Mouse (Mus musculus) left cerebral cortex, adult 9 months (tissue): ENCODE results near the gene Tedc2.
A peak's percentile ranks its signal among the peaks of the same experiment; 100 is the strongest.

ENCODE experiments used
- DNase-seq, 2 experiments: peaks; one replicate each; pipeline ENCODE4 v3.0.0; 2022; ENCODE audit warnings: low spot score in 2 of 2

Gene Tedc2

DNA sequence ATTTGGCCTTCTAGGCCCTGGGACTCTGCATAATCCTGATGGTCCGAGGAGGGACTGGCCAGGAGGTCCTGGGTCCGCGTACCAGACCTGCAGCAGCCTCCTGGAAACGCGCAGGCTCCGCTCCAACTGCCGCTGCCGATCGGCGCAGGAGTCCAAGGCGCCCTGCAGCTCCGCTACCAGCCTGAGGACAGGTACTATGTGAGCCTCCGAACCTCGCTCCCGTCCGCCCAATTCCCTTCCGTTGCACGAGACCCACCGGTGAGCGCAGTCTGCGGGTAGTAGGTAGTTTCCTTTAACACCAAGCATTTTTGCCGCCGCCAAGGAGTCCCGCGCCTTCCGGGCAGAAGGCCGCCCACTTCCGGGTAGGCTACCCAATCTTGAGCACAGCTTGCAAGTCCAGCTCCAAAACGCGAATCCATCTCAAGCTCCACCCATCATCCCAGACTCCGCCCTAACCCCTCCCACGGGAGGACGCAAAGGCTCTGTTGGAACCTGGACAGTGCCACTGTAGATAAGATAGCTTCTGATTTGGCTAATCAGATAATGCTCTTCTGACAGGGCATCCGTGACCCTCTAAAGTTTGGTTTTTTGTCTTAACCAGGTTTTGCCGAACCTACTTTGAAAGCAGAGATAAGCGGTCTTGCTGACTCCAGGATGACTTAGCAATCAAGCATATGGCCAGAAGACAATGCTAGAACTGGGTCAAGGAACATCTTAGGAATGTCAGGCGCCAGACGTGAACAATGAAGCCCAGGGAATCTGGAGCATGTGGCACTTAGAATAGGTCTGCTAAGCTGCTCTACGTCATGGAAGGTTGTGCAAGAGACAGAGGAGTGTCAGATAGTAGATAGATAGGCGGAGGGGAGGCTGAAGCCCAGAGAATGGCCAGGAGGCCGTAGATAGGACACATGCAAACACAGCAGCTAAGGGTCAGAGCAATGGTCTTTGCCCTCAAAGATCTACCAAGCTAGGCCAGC is at the start of gene Tedc2:
Gene Tedc2 (minus strand): TSS at position 417 of the 977 bp plus-strand sequence.
- DNase-seq = peak; percentile 90 to 95

DNA sequence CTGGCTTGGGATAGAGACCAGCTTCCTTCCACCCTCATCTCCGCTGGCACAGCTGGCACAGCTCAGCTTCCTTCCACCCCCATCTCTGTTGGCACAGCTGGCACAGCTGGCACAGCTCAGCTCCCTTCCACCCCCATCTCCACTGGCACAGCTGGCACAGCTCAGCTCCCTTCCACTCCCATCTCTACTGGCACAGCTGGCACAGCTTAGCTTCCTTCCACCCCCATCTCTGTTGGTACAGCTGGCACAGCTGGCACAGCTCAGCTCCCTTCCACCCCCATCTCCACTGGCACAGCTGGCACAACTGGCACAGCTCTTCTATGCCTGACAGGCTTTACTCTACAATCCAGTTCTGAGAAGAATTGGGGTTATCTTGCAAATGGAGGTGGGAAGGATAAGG is 46.5 kb upstream of the Tedc2 start:
- no peak for DNase-seq

DNA sequence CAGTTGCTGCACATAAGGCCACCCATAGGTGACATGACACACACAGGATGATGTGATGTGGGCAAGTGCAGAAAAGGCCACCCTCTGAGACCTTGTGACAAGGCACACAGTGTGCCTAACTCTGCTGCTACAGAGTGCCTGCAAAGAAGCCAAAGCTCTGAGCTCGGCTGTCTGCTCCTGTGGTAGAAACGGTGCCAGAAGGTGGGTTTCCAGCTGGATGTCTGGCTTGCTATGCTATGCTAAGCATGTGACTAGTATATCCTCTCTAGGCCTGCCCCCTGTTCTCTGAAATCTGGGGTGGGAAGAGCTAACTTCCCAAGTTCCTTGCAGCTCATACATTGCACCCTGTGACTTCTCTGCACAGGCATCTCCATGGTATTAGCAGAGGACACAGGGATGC is 44.1 kb upstream of the Tedc2 start:
- no peak for DNase-seq

DNA sequence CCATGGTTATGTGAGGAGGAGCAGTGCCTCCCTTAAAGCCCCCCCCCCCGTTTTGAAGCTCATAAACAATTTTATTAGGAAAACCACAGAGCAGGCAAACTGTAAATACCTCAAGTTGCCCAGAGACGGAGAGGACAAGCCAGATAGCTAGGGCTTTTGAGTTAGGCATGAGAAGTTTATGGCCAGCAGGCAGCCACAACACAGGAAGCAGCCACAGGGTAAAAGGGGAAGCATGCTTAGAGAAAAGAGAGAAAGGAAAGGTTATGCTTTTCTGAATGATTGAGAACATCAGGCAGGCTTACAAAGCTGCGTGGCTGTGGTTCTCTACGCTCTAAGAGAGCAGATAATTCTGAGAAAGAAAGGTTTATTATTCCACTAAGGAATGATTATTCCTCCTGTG is 39.9 kb upstream of the Tedc2 start:
- DNase-seq = no peak

DNA sequence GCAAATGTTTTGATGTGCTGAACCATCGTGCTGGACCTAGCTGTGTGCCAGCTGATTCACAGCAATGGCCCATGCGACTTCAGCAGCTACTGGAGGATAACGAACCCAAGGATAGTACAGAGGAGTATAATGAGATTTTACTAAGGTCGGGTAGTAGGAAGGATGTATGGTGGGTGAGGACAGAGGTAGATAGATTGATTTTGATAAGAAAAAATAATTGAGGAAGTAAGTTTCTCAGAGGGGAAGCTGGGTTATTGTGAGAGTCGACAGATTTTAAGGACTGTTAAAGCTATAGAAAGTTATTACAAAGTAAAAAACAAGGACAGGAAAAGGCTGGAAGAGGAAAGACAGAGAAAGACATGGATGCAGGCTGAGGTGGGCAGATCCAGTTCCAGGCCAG is 39.1 kb upstream of the Tedc2 start:
- DNase-seq = no peak

DNA sequence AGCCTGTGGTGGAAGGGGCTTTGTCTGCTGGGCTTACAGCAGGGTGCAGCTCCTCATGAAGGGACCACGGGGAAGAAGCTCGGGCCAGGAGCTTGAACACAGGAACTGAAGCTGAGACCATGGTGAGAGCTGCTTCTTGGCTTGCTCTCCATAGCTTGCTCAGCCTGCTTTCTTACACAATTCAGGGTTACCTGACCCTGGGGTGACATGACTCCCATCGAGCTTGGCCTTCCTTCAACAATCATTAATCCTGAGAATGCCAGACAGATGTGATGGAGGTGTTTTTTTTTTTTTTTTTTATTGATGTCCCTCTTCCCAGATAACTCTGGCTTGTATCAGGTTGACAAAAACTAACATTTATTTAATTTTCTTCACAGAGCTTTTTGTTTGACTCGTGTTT is 38.3 kb upstream of the Tedc2 start:
- DNase-seq = no peak

DNA sequence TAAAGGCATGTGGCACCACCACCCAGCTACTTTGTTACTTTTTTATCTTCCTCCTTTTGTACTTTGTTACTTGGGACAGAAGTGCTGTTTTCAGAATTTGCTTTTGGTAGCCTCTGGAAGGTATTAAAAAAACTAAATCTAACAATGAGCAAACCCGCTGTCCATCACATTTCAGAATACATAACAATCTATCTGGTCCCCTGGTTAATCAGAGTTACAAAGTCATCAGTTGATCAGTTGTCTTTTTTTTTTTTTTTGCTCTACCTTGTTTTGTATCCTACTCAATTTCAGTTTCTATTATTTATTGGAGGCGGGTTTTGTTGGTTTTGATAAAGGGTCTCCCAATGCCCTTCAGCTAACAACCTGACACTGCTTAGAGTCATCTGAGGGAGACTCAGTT is 31.7 kb upstream of the Tedc2 start:
- DNase-seq = no peak

DNA sequence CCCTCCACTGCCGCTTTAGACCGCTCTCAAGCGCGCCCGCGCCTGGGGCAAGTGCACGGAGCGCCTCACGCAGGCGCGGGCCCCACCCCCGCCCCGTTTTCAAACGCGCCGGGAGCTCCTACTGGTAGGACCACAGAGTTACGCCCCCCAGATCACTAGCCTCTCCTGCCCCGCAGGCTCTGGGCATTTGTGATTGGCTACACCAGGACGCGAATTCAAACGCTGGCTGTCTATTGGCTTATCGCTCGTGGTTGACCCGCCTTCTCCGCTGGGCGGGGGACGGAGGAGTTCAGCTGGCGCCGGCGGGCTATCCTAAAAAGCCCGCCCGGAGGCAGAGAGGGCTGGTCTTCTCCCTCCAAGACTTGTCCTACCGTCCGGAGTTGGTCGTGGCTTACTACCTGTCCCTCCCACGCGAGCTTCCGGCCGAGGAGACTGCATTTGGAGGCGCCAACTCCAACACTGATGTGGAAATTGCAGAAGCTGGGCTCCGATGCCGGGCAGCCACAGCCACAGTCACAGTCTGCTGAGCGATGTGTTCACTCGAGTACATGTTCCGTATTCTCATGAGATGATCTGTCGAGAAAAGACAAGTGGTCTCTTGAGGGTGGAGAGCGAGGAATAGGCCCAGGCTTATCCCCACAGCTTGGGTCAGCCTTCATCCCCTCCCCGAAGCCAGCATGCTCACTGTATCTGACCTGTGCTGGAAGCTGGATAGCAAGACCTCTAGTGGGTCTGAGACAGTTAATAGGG is 30.8 kb upstream of the Tedc2 start, which contains the start of gene Ccnf:
Gene Ccnf (minus strand): TSS at position 165 of the 750 bp plus-strand sequence.
- peak; percentile 94 to 98 for DNase-seq

DNA sequence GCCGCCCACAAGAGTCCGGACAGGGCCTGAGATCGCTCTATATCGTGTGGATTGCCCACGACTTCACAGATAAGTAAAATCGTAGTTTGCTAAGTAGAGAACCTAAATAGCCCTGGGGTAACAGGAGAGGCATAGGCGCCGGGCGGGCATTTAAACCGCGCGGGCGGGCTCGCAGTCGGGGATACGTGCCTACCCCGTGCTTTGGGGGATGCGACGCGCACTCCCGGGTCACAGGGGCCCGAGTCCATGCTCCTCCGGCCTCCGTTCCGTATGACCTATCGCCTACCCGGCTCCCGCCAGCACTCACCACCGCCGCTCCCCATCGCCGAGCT is 30.3 kb upstream of the Tedc2 start:
- DNase-seq = no peak

DNA sequence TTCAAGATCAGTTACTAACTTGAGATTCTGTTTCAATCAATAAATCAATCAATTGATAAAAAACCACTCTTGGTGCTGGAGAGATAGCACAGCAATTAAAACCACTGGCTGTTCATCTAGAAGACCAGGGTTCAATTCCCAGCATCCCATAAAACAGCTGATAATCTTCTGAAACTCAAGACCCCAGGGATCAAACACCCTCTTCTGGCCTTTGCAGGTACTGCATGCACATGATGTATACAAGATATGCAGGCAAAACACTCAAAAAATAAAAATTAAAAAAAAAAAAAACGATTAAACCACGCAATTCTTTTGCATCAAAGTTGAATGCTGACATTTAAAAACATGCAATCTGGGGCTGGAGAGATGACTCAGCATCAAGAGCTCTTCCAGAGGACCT is 28.0 kb upstream of the Tedc2 start:
- no peak for DNase-seq

DNA sequence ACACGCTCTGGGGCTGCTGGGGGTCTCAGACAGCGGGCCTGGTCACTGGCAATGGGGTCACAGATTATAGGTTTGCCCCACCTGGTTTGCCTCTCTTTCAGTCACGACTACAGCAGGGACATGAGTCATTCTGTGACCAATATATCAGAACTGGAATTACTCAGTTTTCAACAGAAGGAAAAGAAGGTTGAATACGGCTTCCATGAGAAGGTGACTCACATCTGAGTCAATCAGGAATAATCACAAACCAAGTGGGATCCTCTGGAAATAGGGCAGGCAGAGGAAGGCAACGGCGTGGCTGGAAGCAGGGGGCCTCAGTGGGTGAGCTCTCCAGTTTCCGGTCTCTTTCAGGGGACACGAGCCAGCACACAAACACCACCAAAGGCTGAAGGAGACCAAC is 23.4 kb upstream of the Tedc2 start:
- peak; percentile 30 to 35 for DNase-seq

DNA sequence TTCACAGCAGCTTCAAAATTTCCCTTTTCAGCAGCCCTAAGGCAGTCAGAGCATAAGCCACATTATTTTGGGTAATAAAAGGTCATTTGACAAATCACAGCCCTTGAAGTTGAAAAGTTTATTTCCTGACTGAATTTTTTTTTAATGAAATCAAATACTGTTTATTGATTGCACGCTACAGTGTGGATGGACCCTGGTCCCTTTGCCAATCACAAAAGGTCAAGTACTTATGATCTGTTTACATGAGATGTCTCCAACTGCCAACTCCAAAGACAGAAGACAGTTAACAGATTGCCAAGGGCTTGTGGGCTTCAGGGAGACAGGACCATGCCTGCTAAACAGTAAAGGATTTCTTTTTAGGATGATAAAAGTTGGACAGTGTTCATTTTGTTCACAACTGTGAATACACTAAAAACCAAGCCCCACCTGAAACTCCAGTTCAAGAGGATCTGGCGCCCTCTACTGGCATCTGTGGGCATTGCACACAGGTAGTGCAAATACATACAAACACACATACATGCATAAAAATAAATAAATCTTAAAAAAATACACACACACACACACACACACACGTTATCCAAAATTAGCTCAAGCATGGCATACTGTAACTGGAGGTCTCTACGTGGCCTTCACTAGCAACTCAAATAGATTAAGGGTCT is 22.8 kb upstream of the Tedc2 start:
- no peak for DNase-seq

DNA sequence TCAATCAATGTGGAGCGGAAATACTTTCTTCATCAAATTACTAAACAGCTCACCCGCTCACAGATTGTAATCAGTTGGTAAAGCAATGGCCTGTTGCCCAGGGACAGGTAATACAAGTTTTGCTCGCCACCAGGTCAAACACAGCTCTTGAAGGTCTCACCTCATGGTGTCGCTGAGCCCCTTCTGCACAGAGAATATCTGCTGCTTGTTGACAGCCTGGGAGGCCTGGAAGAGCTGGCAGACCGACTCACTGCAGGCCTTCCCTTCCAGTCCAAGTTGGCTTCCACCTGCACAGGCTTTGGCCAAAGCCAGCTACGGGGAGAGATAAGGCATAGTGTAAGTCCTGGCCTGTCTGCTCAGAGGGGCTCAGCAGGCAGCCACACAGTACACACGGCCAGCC is 16.3 kb upstream of the Tedc2 start:
- no peak for DNase-seq

DNA sequence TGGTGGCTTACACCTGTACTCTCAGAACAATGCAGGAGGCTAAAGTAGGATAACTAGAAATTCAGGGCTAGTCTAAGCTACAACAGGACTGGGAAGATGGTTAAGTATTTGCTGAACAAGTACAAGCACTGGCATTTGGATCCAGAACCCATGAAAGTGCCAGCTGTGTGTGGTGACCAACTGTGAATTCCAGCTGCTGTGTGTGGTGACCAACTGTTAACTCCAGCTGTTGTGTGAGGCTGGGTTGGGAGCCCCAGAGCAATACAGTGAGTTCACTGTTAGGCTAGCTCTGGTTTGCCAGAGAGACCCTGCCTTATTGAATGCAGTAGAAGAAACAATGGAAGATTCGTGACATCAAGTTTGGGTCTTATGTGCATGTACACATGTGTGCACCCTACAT is 15.8 kb upstream of the Tedc2 start:
- no peak for DNase-seq

DNA sequence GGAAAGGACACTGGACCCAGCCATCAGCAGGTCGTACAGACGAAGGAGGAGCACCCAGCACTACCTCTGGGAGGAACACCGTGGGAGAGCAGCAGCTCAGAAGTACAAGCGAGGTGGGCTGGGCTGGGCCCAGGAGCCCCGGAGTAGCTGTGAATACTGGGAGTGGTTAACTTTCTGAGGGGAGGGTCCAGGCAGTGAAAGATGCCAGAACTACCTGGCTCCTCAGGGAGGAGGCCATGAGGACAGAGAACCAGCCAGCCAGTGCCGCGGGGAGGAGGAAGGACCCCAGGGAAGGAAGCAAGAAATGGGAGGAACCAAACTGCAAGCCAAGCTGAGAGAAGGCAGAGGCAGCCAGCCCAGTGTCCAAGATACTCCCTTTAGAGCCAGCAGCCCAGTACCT is 7.3 kb upstream of the Tedc2 start:
- no peak for DNase-seq

DNA sequence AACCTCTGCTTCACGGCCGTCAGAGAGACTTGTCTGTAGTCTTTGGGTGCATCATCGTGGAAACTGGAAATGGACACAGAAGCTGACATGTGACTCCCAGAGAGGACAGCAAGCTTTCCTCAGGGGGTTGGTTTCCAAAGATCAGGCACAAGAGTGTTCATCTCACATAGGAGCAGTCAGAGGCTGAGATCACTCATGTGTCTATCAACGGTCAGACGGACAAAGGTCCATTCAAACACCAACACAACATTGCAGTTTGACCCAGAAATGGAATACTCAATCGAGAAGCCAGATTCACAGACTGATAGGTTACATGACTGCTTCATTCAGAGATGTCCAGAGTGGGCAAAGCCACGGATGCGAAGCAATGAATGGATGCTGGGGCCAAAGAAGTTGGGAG is 6.1 kb upstream of the Tedc2 start:
- no peak for DNase-seq

DNA sequence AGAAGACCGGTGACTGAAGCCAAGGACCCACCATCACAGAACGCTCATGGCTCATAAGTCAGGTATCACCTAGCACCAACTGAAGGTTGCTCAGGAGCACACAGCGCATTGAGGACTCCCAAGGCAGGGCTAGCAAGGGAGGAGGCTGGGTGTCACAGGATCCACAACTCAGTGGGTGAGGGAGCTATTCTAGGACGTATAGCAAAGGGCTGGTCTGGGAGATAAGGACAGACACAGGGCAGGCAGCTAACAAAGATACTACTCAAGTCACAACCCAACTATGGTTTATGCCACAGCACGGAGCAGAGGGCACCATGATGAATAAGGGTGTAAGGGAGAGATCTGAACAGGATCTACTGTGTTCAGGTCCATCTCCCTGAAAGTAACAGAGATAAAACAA is 5.2 kb upstream of the Tedc2 start:
- DNase-seq = no peak

DNA sequence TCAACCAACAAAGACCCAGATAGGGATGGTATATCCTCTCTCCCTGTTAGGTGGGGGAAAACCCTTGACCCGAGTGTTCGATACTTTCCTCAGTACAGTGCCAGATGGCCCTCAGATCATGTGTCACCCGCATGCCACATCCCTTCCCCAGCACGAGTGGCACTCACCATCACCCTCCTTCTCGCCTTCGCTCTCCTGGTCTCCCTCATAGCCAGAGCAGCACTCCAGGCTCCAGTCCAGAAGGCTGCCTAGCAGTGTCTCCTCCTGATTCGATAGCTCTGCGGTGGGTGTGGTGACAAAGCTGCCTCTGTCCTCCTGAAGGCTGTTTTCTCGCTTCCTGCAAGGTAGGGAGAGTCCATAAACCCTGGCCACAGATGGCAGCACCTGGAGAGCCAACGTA is 4.1 kb upstream of the Tedc2 start:
- DNase-seq = no peak

DNA sequence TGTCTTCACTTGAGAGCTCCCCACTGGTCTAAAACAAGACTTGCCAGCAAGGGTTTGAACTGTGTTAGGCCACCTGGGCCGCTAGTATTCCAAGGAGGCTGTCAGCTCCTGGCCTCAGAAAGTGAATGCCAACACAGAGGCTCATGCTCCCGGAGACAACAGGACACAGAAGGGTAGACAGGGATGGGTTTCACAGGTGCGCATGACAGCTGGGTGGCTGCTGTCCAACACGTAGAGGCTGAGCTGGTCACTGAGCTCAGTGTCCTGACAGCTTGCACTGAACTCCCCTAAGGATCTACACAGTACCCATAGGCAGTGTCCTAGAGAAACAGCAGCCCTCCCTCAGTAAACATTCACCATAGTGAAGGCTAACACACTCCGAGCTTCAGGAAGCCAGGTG is 2.9 kb upstream of the Tedc2 start:
- no peak for DNase-seq

DNA sequence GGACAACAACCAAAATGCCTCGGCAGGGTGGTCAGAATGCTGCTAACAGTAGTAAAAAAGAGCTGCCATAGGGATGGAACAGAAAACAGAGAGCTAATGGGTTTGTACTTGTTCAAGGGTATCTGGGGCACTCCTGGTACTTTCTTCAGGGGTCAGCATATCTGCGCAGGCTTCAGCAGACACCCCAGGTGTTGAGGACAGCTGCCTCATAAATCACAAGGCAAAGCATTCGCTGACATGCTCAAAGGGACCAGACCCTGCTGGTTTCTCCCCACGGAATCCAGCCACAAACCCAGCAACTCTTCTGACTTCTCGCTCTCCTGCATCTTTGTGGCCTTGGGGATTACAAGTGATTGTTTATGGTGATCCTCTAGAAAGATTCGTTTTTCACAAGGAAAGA is 2.0 kb upstream of the Tedc2 start:
- DNase-seq = no peak

DNA sequence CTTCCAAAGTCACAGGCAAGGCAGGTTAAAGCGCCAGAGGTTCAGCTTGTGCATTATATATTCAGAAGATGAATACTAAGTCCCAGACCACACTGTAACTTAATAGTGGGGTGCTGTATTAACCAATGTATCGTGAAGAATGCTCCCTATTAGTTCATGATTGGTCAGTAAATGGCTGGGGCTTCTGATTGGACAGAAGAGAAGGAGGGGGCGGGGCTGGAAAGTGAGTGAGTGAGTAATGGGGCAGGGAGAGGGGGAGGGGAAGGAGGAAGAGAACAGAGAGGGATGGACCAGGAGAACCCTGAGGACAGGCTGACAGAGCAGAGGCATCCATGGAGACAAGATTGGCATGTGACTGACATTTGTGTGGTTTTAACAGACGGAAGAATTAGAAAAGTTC is 3.8 kb downstream of the Tedc2 start:
- DNase-seq = no peak

DNA sequence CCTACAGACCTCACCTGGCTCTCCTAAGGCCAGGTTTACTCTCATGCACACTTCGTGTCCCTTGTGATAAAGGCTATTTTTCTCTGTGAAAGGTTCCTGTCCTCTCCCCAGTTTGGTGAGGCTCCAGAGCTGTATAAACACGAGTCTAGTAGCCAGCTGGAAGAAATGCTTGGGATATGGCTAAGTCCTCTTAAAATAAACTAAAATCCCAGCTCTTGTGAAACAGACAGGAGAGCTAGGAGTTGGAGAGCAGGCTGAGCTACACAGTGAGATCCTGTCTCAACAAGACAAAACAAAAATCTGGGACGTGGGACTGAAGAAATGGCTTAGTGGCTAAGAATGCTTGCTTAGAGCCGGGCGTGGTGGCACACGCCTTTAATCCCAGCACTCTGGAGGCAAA is 7.5 kb downstream of the Tedc2 start:
- no peak for DNase-seq
